Mouse (Mus musculus): ENCODE results near the gene Slc25a18.

DNA sequence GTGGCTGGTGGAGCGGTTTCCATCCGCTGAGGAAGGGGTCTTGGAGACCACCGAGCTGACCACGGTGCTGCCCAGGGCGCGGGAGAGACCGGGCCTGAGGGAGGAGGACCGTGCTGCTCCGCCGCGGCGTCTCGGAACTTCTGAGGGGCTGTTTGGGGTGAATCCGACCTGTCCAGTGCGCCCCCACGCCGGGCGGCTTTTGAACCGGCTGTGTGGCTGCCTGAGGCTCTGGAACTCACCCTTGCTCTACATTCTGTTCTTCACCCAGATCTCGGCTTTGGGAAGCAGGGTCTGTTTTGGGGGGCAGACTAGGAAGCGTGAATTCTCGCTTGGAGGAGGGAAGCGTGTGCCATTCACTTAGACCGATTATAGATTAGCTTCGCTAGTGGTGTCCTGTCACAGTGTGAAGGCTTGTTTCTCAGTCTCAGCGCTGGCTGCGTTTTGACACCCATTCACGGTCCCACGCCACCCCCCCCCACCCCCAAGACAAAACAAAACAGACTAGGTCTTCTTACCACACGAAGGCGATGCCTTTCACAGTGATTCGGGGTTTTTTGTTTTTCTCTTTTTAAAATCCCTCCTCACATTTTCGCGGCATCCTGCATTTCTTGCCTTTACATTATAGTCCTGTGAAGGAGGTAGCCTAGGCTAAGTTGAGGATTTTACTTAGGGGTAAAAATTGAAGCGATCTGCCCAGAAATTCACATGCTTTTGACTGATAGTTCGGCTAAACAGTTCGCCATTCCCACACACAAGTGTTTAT is 63.2 kb downstream of the Slc25a18 start:
- TF ChIP-seq GATA1 (IDR thresholded peaks at IDR 0.05; ENCODE audit: borderline replicate concordance, low read length) (no peak), FLI1 (IDR thresholded peaks at IDR 0.05; ENCODE audit: low read length) (no peak)

Data from megakaryocyte, embryonic 14.5 days (primary cell).